Mouse (Mus musculus) CH12.LX (cell line): Measurements from ENCODE around the gene Mocs3. TPM values are rescaled to one million over a fixed set of nuclear protein-coding genes. Genes with fewer than 3 reads are reported as not detected.

Experiments used
- DNase-seq: peaks from one replicate; pipeline ENCODE4 v3.0.0-alpha.2; 2013; ENCODE audit errors: extremely low read depth
- H3K27ac ChIP-seq: 2 replicates; pipeline ENCODE4 v1.5.1; 2012; ENCODE audit warnings: low read depth, mild to moderate bottlenecking, control low read depth, moderate library complexity; ENCODE audit not compliant: insufficient read depth
- H3K27me3 ChIP-seq: replicated peaks from 2 replicates; pipeline ENCODE3; 2012; ENCODE audit warnings: inconsistent platforms
- H3K36me3 ChIP-seq, 2 experiments: replicated peaks in 1 of 2; 2 replicates each; pipeline versions ENCODE3 to v1.6.1; 2012; ENCODE audit warnings: inconsistent platforms in 1 of 2, low read length in 1 of 2, mild to moderate bottlenecking in 1 of 2, mixed read lengths in 1 of 2, moderate library complexity in 1 of 2; ENCODE audit not compliant: control insufficient read depth in 1 of 2, insufficient read depth in 1 of 2
- H3K4me1 ChIP-seq, 2 experiments: 2 replicates each; pipeline ENCODE4 v1.6.1; 2012; ENCODE audit warnings: inconsistent platforms in 1 of 2, moderate library complexity in 1 of 2; ENCODE audit not compliant: insufficient read depth in 2 of 2, control insufficient read depth in 1 of 2
- H3K4me2 ChIP-seq: 2 replicates; pipeline ENCODE4 v1.6.1; 2012; ENCODE audit warnings: low read depth, mild to moderate bottlenecking, control low read depth; ENCODE audit not compliant: poor library complexity, insufficient read depth, severe bottlenecking
- H3K4me3 ChIP-seq, 3 experiments: fragments of 150-350 bp in 1 of 3; sonication (generic) in 1 of 3; replicated peaks in 1 of 3; 2 replicates each; pipeline versions ENCODE3 to v1.5.1; 2011 to 2012; ENCODE audit warnings: low read depth in 2 of 3, low read length in 2 of 3, mild to moderate bottlenecking in 2 of 3, moderate library complexity in 2 of 3, control low read depth in 1 of 3, improper control_type of control experiment in 1 of 3, inconsistent platforms in 1 of 3, mixed read lengths in 1 of 3; ENCODE audit not compliant: poor library complexity in 1 of 3
- H3K79me2 ChIP-seq: replicated peaks from 2 replicates; pipeline ENCODE4 v1.6.1; 2012; ENCODE audit warnings: mild to moderate bottlenecking, moderate library complexity; ENCODE audit not compliant: control insufficient read depth, poor library complexity, insufficient read depth, severe bottlenecking; ENCODE audit errors: extremely low read depth
- H3K9ac ChIP-seq: 2 replicates; pipeline ENCODE4 v1.6.1; 2012; ENCODE audit warnings: low read depth, mild to moderate bottlenecking, control low read depth, moderate library complexity; ENCODE audit not compliant: insufficient read depth
- H3K9me3 ChIP-seq: replicated peaks from 2 replicates; pipeline ENCODE3; 2012; ENCODE audit warnings: low read length, inconsistent platforms, mixed read lengths
- CTCF ChIP-seq, 2 experiments: IDR thresholded peaks in 1 of 2; conservative IDR thresholded peaks in 1 of 2; 2 replicates each; pipeline ENCODE4 v1.5.1; 2011 to 2012; ENCODE audit warnings: low read depth in 2 of 2, low read length in 2 of 2, improper control_type of control experiment in 1 of 2, inconsistent platforms in 1 of 2, mild to moderate bottlenecking in 1 of 2, moderate library complexity in 1 of 2
- E2F4 ChIP-seq: IDR thresholded peaks from 2 replicates; pipeline ENCODE4 v1.6.1; 2011; ENCODE audit warnings: low read depth, low read length, improper control_type of control experiment; ENCODE audit not compliant: insufficient replicate concordance
- ETS1 ChIP-seq: conservative IDR thresholded peaks from 2 replicates; pipeline ENCODE4 v1.6.1; 2012; ENCODE audit warnings: low read depth, mild to moderate bottlenecking, inconsistent platforms, low read length, improper control_type of control experiment, moderate library complexity
- JUN ChIP-seq: IDR thresholded peaks from 2 replicates; pipeline ENCODE4 v1.6.1; 2011; ENCODE audit warnings: low read depth, mild to moderate bottlenecking, low read length, improper control_type of control experiment, moderate library complexity; ENCODE audit not compliant: insufficient read depth
- JUND ChIP-seq: conservative IDR thresholded peaks from 2 replicates; pipeline ENCODE4 v1.6.1; 2011; ENCODE audit warnings: low read depth, low read length, improper control_type of control experiment
- MAFK ChIP-seq: IDR thresholded peaks from 2 replicates; pipeline ENCODE4 v1.6.1; 2011; ENCODE audit warnings: low read length, improper control_type of control experiment; ENCODE audit not compliant: insufficient replicate concordance
- MAX ChIP-seq: IDR thresholded peaks from 2 replicates; pipeline ENCODE4 v1.6.1; 2011; ENCODE audit warnings: low read length, improper control_type of control experiment
- MYC ChIP-seq: IDR thresholded peaks from 2 replicates; pipeline ENCODE4 v1.6.1; 2011; ENCODE audit warnings: low read depth, mild to moderate bottlenecking, improper control_type of control experiment, low read length
- PAX5 ChIP-seq: IDR thresholded peaks from 2 replicates; pipeline ENCODE4 v1.6.1; 2012; ENCODE audit warnings: low read length, inconsistent platforms, mixed read lengths
- POLR2AphosphoS2 ChIP-seq: IDR thresholded peaks from 2 replicates; pipeline ENCODE4 v1.6.1; 2011; ENCODE audit warnings: low read depth, low read length, improper control_type of control experiment
- RCOR1 ChIP-seq: conservative IDR thresholded peaks from 2 replicates; pipeline ENCODE4 v1.6.1; 2012; ENCODE audit warnings: low read depth, mild to moderate bottlenecking, inconsistent platforms, low read length, improper control_type of control experiment
- SIN3A ChIP-seq: IDR thresholded peaks from 2 replicates; pipeline ENCODE4 v1.6.1; 2012; ENCODE audit warnings: low read length, improper control_type of control experiment, inconsistent platforms
- SMC3 ChIP-seq: IDR thresholded peaks from 2 replicates; pipeline ENCODE4 v1.6.1; 2011; ENCODE audit warnings: low read depth, low read length, improper control_type of control experiment
- TBP ChIP-seq: conservative IDR thresholded peaks from 2 replicates; pipeline ENCODE4 v1.6.1; 2011; ENCODE audit warnings: low read depth, low read length, improper control_type of control experiment
- TCF12 ChIP-seq: IDR thresholded peaks from 2 replicates; pipeline ENCODE4 v1.6.1; 2014; ENCODE audit warnings: low read depth, mild to moderate bottlenecking, inconsistent platforms, low read length, improper control_type of control experiment
- ZKSCAN1 ChIP-seq: IDR thresholded peaks from 2 replicates; pipeline ENCODE4 v1.6.1; 2012; ENCODE audit warnings: low read depth, inconsistent platforms, low read length, improper control_type of control experiment, borderline replicate concordance
- ZNF384 ChIP-seq: IDR thresholded peaks from 2 replicates; pipeline ENCODE4 v1.6.1; 2012; ENCODE audit warnings: low read depth, low read length, improper control_type of control experiment, inconsistent platforms
- dilution Hi-C: fragments of 300-500 bp; cut with MboI; formaldehyde crosslinking; loops from 2 replicates; pipeline ENCODE4 v1.14.3; 2020; ENCODE audit warnings: low sequenced_read_pairs; ENCODE audit not compliant: extremely low pct_unique_long_range_greater_than_20kb, extremely low pct_ligation_motif_present
- in situ Hi-C: fragments of 300-500 bp; cut with MboI; formaldehyde crosslinking; loops from 3 replicates; pipeline ENCODE4 v1.14.3; 2019; ENCODE audit warnings: low sequenced_read_pairs, low pct_ligation_motif_present, low pct_unique_long_range_greater_than_20kb, mixed read lengths
- polyA plus RNA-seq: library from polyadenylated mRNA; unstranded; fragments of >175 nt; gene quantifications from 2 replicates; pipeline ENCODE4 v1.2.1, GENCODE M21; 2012; ENCODE audit warnings: low read depth; ENCODE audit not compliant: insufficient read length
- total RNA-seq, 2 experiments: library from RNA; depleted of rRNA; stranded (reverse); fragments of 300-350 nt in 1 of 2; fragments of >200 nt in 1 of 2; gene quantifications; 2 replicates each; pipeline ENCODE4 v1.2.3; 2012 to 2014

Gene Mocs3
- total and polyA plus RNA-seq, 3 experiments = 7.6 to 10.6 (median 9.5) TPM

DNA sequence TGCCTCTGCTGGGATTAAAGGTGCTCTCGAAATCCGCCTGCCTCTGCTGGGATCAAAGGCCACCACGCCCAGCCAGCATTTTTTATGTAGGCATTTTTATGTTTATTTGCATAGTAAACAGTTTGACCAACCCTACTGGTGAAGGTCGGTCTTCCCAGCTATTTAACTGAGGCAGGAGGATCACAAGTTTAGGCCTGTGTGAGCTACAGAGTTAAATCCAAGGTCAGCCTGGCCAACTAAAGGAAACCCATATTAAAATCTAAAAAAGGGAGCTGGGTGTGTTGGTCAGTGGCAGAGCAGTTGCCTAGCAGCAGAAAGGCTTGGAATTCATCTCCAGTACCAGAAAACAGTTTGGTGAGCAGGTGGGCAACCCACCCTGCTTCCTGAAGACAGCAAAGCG, 2.9 kb downstream of the Mocs3 start:
- dilution Hi-C loops (no loop called here), in situ Hi-C loops (no loop called here)
- TF ChIP-seq CTCF (conservative IDR thresholded peaks at IDR 0.05 in 1 of 2, IDR thresholded peaks at IDR 0.05 in 1 of 2; ENCODE audit: low read depth in 2 of 2, low read length in 2 of 2) (no peak), ZKSCAN1 (no peak), RCOR1 (no peak), MYC (no peak), SIN3A (no peak), POLR2AphosphoS2 (no peak), JUND (no peak), TCF12 (no peak), ZNF384 (no peak), E2F4 (no peak), TBP (no peak), SMC3 (no peak), JUN (no peak), PAX5 (no peak), ETS1 (no peak), MAX (no peak)
- peaks cover 9 to 25% of the 10 kb centered on the region in 2 experiments for H3K4me1 ChIP-seq
- peaks cover 0 to 24% of the 10 kb centered on the region in 2 experiments for H3K36me3 ChIP-seq
- no peak overlapping the region for H3K4me2 ChIP-seq
- DNase-seq = no peak
- no peak overlapping the region for H3K9ac ChIP-seq
- no peak overlapping the region for H3K27ac ChIP-seq
- no peak overlapping the region for H3K4me3 ChIP-seq
- peaks cover 3% of the 10 kb centered on the region for H3K9me3 ChIP-seq
- peaks cover 6% of the 10 kb centered on the region for H3K27me3 ChIP-seq
- peaks cover 29% of the 10 kb centered on the region for H3K79me2 ChIP-seq

DNA sequence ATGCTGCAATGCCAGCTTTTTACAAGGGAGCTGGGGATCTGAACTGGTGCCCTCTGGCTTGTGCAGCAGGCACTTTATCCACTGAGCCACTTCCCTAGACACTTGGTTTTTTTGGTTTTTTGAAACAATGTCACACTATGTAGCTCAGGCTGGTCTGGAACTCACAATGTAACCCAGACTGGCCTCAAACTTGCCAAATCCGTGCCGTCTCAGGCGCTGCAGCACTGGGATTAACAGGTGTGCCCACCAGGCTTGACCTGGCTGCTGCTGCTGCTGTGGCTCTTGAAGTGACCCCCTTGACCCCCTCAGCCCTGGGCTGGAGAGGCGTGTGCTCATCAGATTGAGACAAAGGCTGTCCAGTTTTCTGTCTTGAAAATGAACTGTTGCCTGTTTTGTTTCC, 7.9 kb downstream of the Mocs3 start:
- Histone ChIP-seq H3K9me3 (peaks cover 8% of the 10 kb centered on the region), H3K27ac (no peak overlapping the region), H3K4me1 (no peaks in the 10 kb centered on the region), H3K27me3 (peaks cover 41% of the 10 kb centered on the region), H3K4me3 (no peak overlapping the region), H3K36me3 (peaks cover 0 to 7% of the 10 kb centered on the region in 2 experiments), H3K79me2 (no peaks in the 10 kb centered on the region), H3K9ac (no peak overlapping the region), H3K4me2 (no peak overlapping the region)
- in situ Hi-C loops (no loop called here), dilution Hi-C loops (no loop called here)
- no peak for DNase-seq
- no peak for TF ChIP-seq TBP

DNA sequence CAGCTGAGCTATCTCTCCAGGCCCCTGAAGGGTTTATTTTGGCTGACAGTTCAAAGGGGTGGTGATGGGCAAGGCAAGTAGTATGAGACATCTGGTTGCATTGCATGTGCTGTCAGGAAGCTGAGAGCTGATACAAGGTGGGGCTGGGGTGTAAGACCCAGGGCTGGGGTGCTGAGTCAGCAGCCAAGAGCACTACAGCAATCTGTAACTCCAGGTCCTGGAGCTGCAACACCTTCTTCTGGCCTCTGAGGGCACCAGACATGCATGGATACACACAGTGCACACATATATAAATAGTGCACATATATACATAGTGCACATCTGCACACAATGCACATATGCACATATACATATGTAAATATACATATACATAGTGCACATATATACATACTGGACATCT, 12.4 kb downstream of the Mocs3 start:
- Histone ChIP-seq H3K79me2 (no peaks in the 10 kb centered on the region), H3K9me3 (peaks cover 7% of the 10 kb centered on the region), H3K27ac (no peak overlapping the region), H3K4me3 (no peak overlapping the region), H3K4me2 (no peak overlapping the region)
- TF ChIP-seq MAFK (0 out of 2 replicates have a peak, but pooled peaks have one; percentile 37), JUND (no peak)
- TF ChIP-seq, all 38 proteins: peak for 1
- Histone ChIP-seq H3K27me3 (peaks cover 65% of the 10 kb centered on the region), H3K9ac (no peak overlapping the region), H3K36me3 (no peaks in the 10 kb centered on the region), H3K4me1 (no peaks in the 10 kb centered on the region)
- in situ Hi-C loops (no loop called here), dilution Hi-C loops (no loop called here)
- DNase-seq = no peak
